Mouse (Mus musculus): ENCODE data around the gene Xxylt1. TPM values are rescaled to one million over a fixed set of nuclear protein-coding genes. Genes with fewer than 3 reads are reported as not detected.

Xxylt1 gene
- total RNA-seq (2015; ENCODE audit: low replicate concordance) (5.9 and 6.1 TPM in 2 replicates), total RNA-seq (2017; ENCODE audit: low replicate concordance) (0.90 and 4.2 TPM in 2 replicates)

GRCm38 (mm10) chr16:31081125-31081664 lies at the start of gene Xxylt1:
Xxylt1 (minus strand) TSS chr16:31081432.
- peak; percentile 91 for ATAC-seq (replicated peaks; ENCODE audit: low FRiP score, poor library complexity, severe bottlenecking)

- no peak for ATAC-seq (replicated peaks; ENCODE audit: low FRiP score, poor library complexity, severe bottlenecking)
Observed at GRCm38 (mm10) chr16:31128116-31128515, 46.9 kb upstream of the Xxylt1 start.

DNA sequence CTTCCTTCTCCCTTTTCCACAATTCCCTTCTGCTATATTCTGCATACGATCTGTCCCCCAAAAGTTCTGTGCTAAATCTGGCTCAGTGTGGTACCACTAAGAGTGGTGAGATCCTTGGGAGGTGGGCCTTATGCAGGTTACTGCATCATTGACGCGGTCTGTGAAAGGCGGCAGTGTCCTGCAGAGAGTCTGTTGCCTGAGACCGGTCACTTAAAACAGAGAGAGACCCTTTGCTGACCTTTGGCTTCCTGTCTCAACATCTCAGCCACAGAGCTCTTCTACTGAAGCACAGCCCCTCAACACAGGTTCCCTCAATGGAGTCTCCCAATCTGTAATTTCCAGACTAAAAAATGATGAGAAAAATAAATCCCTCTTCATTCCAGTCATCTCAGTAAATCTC lies 43.8 kb upstream of the Xxylt1 start:
- ATAC-seq (replicated peaks; ENCODE audit: low FRiP score, poor library complexity, severe bottlenecking) = no peak

- ATAC-seq (replicated peaks; ENCODE audit: low FRiP score, poor library complexity, severe bottlenecking) = no peak
Observed at GRCm38 (mm10) chr16:31121612-31122011, 40.4 kb upstream of the Xxylt1 start.

- no peak for ATAC-seq (replicated peaks; ENCODE audit: low FRiP score, poor library complexity, severe bottlenecking)
Observed at GRCm38 (mm10) chr16:31113596-31113995, 32.4 kb upstream of the Xxylt1 start.

DNA sequence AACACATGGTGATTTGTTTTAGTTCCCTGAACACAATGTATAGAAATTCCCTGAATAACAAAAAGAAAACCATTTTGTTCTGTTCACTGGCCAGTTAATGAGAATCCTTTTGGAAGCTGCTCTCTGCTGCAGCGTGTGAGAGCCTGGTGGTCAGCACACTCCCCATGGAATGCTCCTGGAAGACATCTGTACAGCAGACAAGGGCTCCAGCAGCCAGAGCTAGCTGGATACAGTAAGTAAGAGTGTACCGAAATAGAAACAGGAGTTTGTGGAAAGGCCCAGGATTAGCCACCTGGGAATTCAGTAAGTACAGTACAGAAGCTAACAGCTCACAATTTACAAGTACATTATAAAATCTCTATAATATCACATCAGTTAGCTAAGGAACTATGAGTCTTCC lies 20.1 kb upstream of the Xxylt1 start:
- no peak for ATAC-seq (replicated peaks; ENCODE audit: low FRiP score, poor library complexity, severe bottlenecking)

GRCm38 (mm10) chr16:31099906-31100305 lies 18.7 kb upstream of the Xxylt1 start:
- ATAC-seq (replicated peaks; ENCODE audit: low FRiP score, poor library complexity, severe bottlenecking) = no peak

- no peak for ATAC-seq (replicated peaks; ENCODE audit: low FRiP score, poor library complexity, severe bottlenecking)
Observed at GRCm38 (mm10) chr16:31094036-31094435, 12.8 kb upstream of the Xxylt1 start.

- no peak for ATAC-seq (replicated peaks; ENCODE audit: low FRiP score, poor library complexity, severe bottlenecking)
Observed at GRCm38 (mm10) chr16:31093186-31093585, 12.0 kb upstream of the Xxylt1 start.

GRCm38 (mm10) chr16:31081891-31082290 lies 659 bp upstream of the Xxylt1 start:
- ATAC-seq (replicated peaks; ENCODE audit: low FRiP score, poor library complexity, severe bottlenecking) = no peak

DNA sequence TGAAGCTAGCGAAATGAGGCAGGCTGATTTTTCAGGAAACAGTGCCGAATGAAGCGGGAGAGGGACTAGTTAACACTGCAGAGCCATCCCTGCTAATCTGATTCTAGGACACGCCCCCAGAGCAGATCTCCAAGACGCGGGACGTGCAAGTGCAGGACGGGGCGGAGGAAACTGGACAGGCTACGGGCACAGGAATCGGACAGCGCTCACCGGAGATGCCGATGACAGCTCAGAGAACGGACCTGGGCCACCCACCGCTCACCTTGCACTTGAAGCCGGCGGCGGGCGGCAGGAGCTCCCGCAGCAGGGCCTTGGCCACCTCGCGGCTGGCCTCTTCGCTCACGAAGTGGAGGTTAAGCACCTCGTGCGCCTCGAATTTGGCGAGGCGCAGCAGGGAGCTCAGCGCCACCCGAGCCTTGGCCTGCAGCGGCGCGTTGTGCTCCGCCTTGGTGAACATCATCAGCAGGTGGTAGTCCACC lies 620 bp downstream of the Xxylt1 start:
- ATAC-seq (replicated peaks; ENCODE audit: low FRiP score, poor library complexity, severe bottlenecking) = no peak; the same call in 1 of the 2 replicates

DNA sequence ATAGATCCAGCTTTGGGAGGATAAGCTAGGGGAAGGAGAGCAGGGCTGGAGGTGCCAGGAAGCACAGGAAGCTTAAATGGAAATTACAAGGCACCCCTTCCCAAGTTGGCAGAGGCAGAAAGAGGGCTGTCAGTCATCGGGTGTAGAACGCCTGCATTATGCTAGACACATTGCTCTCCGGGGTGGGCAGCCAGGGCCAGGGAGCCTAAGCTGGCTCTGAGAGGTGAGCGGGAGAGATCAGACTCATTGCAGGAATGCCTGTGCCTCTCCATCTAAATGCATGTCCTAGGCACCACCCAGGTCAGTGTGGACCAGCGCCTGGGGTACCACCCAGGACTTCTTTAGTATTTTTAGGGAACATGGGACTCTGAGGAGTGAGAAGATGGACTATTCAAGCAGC lies 3.8 kb downstream of the Xxylt1 start:
- no peak for ATAC-seq (replicated peaks; ENCODE audit: low FRiP score, poor library complexity, severe bottlenecking)

- ATAC-seq (replicated peaks; ENCODE audit: low FRiP score, poor library complexity, severe bottlenecking) = no peak
Observed at GRCm38 (mm10) chr16:31076436-31076835, 4.8 kb downstream of the Xxylt1 start.

DNA sequence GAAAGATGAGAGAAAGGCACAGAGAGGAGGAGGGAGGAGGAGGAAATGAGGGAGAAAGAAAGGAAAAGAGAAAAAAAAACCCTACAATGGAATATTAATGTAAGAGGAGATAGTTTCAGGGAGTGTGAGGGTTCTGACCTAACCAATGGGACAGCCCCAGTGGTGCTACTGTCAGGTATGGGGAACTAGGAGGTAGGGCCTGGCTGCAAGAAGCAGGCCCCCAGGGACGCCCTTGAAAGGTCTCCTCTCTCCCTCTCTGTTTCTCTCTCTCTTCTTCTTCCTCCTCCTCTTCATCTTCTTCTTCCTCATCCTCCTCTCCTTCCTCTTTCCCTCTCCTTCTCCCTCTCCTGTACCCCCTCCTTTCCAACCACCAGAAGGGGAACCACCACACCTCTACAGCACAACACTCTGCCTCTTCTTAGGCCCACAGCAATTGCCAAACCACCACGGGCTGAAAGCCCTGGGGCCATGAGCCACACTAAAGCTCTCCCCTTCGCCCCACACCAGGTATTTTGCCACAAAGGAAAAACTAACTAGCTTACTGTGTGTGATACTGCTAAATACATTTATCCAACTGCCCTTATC lies 6.8 kb downstream of the Xxylt1 start:
- no peak for ATAC-seq (replicated peaks; ENCODE audit: low FRiP score, poor library complexity, severe bottlenecking)

- no peak for ATAC-seq (replicated peaks; ENCODE audit: low FRiP score, poor library complexity, severe bottlenecking)
Observed at GRCm38 (mm10) chr16:31071731-31072130, 9.5 kb downstream of the Xxylt1 start.

- ATAC-seq (replicated peaks; ENCODE audit: low FRiP score, poor library complexity, severe bottlenecking) = no peak
Observed at GRCm38 (mm10) chr16:31070358-31071133, 10.7 kb downstream of the Xxylt1 start.

- no peak for ATAC-seq (replicated peaks; ENCODE audit: low FRiP score, poor library complexity, severe bottlenecking)
Observed at GRCm38 (mm10) chr16:31069211-31070166, 11.7 kb downstream of the Xxylt1 start.

DNA sequence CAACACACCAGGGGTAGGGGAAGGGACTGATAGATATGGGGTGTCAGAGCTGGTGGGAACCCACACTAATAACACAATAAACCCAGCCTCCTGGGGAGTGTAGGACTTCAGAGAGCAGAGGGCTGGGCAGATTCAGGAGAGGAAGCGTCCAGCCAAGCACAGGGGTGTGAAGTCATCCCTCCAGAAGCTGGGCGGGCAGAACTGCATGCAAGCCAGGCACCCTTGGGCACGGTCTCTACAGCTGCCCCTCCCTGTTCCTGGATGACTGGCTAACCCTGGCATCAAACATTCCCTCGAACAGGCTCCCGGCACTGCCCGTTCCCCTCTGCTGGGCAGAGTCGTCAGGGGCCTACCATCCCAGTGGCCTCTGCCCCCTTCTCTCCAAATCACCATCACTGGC lies 13.0 kb downstream of the Xxylt1 start:
- no peak for ATAC-seq (replicated peaks; ENCODE audit: low FRiP score, poor library complexity, severe bottlenecking)

- no peak for ATAC-seq (replicated peaks; ENCODE audit: low FRiP score, poor library complexity, severe bottlenecking)
Observed at GRCm38 (mm10) chr16:31066344-31067098, 14.7 kb downstream of the Xxylt1 start.
